Mouse (Mus musculus) heart, embryonic 13.5 days (tissue): Measurements from ENCODE around the gene Mmp8. TPM values are rescaled to one million over a fixed set of nuclear protein-coding genes. Genes with fewer than 3 reads are reported as not detected.

Source experiments
- ATAC-seq: fragments of 200-750 bp; cut with Nextera tagmentation; 2 replicates; pipeline ENCODE4 v1.8.0; 2017; ENCODE audit warnings: moderate TSS enrichment; ENCODE audit not compliant: insufficient number of reproducible peaks, low FRiP score, low TSS enrichment; ENCODE audit errors: extremely low read depth
- H3K27ac ChIP-seq: fragments of 300-500 bp; sonication (generic); replicated peaks from 2 replicates; pipeline ENCODE4 v1.5.1; 2015; ENCODE audit warnings: moderate library complexity, mild to moderate bottlenecking, inconsistent platforms
- H3K27me3 ChIP-seq: fragments of 300-500 bp; sonication (generic); replicated peaks from 2 replicates; pipeline ENCODE4 v1.6.1; 2015; ENCODE audit warnings: mild to moderate bottlenecking, inconsistent platforms
- H3K36me3 ChIP-seq: fragments of 300-500 bp; sonication (generic); 2 replicates; pipeline ENCODE4 v1.6.1; 2015; ENCODE audit warnings: mild to moderate bottlenecking, inconsistent platforms
- H3K4me1 ChIP-seq: fragments of 300-500 bp; sonication (generic); 2 replicates; pipeline ENCODE4 v1.6.1; 2015; ENCODE audit warnings: inconsistent platforms
- H3K4me2 ChIP-seq: fragments of 300-500 bp; sonication (generic); 2 replicates; pipeline ENCODE4 v1.6.1; 2015; ENCODE audit warnings: inconsistent platforms, mild to moderate bottlenecking, moderate library complexity
- H3K4me3 ChIP-seq: fragments of 300-500 bp; sonication (generic); 2 replicates; pipeline ENCODE4 v1.5.1; 2015; ENCODE audit warnings: moderate library complexity, mild to moderate bottlenecking, inconsistent platforms
- H3K9ac ChIP-seq: fragments of 300-500 bp; sonication (generic); 2 replicates; pipeline ENCODE4 v1.6.1; 2015; ENCODE audit warnings: inconsistent platforms, mild to moderate bottlenecking, moderate library complexity
- H3K9me3 ChIP-seq: fragments of 300-500 bp; sonication (generic); 2 replicates; pipeline ENCODE4 v1.6.1; 2016; ENCODE audit warnings: inconsistent platforms
- WGBS: fragments of 180-500 bp; shearing (Covaris S2); methylation state at CpG from one replicate; pipeline ENCODE4 v1.1.7; 2015; ENCODE audit warnings: mixed read lengths; 5-methylcytosine and 5-hydroxymethylcytosine counted together
- polyA plus RNA-seq: library from polyadenylated mRNA; unstranded; fragments of >200 nt; fragmentation: Nextera tagmentation; extraction: Ambion mirVana; gene quantifications from 2 replicates; pipeline ENCODE4 v1.2.1, GENCODE M21; 2015

Gene Mmp8
- polyA plus RNA-seq, 1 experiment from 2014 or later, result 0.13 TPM

GRCm38 (mm10) chr9:7560026-7560425 is 1.8 kb downstream of the Mmp8 start:
- H3K9me3 ChIP-seq, result no peaks in the 10 kb centered on the region
- 77% methylated on average over 4 of the region's 4 CpGs for WGBS

GRCm38 (mm10) chr9:7567376-7567775 is 9.1 kb downstream of the Mmp8 start:
- ATAC-seq, result no peak
- Histone ChIP-seq H3K9ac (no peak overlapping the region), H3K4me1 (no peaks in the 10 kb centered on the region), H3K27me3 (no peaks in the 10 kb centered on the region), H3K36me3 (no peaks in the 10 kb centered on the region), H3K27ac (no peak overlapping the region), H3K4me2 (no peak overlapping the region), H3K9me3 (no peaks in the 10 kb centered on the region), H3K4me3 (no peak overlapping the region)
- 52% methylated on average over 7 of the region's 7 CpGs for WGBS

More at GRCm38 (mm10) chr9:7560026-7560425, 1.8 kb downstream of the Mmp8 start:
- no peak for ATAC-seq
- Histone ChIP-seq H3K27ac (no peak overlapping the region), H3K4me3 (no peak overlapping the region), H3K4me2 (no peak overlapping the region), H3K36me3 (no peaks in the 10 kb centered on the region), H3K27me3 (no peaks in the 10 kb centered on the region), H3K9ac (no peak overlapping the region), H3K4me1 (no peaks in the 10 kb centered on the region)

DNA sequence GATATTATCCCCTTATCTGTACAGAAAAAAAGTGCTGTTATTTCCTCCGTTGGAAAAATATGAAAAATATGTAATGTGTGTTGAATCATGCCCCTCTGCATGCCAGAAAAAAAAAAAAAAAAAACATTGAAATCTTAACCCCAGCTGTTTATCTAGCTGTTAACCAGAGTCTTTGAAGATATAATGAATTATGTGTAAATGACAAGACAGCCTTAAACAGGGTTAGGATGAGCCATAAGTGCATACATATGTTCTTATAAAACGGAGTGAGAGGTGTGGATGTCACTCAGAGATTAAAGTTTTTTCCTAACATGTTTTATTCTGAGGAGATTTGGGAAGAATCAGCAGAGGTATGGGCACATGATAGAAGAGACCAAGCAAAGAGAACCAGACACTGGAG is 9.7 kb downstream of the Mmp8 start:
- Histone ChIP-seq H3K36me3 (no peaks in the 10 kb centered on the region), H3K27me3 (no peaks in the 10 kb centered on the region), H3K9me3 (no peaks in the 10 kb centered on the region), H3K4me3 (no peak overlapping the region), H3K27ac (no peak overlapping the region), H3K9ac (no peak overlapping the region), H3K4me2 (no peak overlapping the region), H3K4me1 (no peaks in the 10 kb centered on the region)
- no peak for ATAC-seq
- WGBS, result 52% methylated on average over 2 of the region's 2 CpGs

GRCm38 (mm10) chr9:7570485-7570884 is 12.2 kb downstream of the Mmp8 start:
- WGBS, result 81% methylated on average over 1 of the region's 1 CpGs
- H3K9ac ChIP-seq, result no peak overlapping the region

DNA sequence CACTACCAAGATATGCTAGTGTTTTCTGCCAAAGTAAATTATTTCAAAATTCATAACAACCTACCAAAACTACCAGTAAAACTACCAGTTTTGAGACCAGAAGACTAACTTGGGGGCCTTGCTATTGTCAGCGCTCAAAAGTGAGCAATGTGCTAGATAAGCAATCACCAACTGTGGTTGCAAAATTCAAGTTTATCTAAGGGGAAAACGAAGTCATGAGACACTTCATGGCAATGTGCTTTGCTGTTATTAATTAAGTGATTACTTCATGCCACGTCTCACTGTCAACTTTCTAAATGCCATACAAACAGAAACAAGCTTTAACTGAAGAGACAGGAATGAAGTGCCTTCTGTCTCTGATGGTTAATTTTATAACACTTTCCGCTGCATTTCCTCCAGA is 12.9 kb downstream of the Mmp8 start, which contains the start of gene Mmp27:
Gene Mmp27, plus strand, starts transcription at position 235 of the 400 bp plus-strand sequence.
- no peak for ATAC-seq
- Histone ChIP-seq H3K9ac (no peak within 1 kb of the TSS), H3K4me1 (no peaks in the 10 kb centered on the region), H3K27ac (no peak within 1 kb of the TSS), H3K27me3 (no peaks in the 10 kb centered on the region), H3K9me3 (no peaks in the 10 kb centered on the region), H3K36me3 (no peaks in the 10 kb centered on the region), H3K4me3 (no peak within 1 kb of the TSS), H3K4me2 (no peak within 1 kb of the TSS)
- 47% methylated on average over 4 of the region's 4 CpGs for WGBS

More at GRCm38 (mm10) chr9:7570485-7570884, 12.2 kb downstream of the Mmp8 start:
- no peak overlapping the region for H3K4me2 ChIP-seq
- H3K9me3 ChIP-seq, result no peaks in the 10 kb centered on the region
- H3K4me1 ChIP-seq, result no peaks in the 10 kb centered on the region
- H3K27me3 ChIP-seq, result no peaks in the 10 kb centered on the region
- ATAC-seq, result no peak
- no peaks in the 10 kb centered on the region for H3K36me3 ChIP-seq
- no peak overlapping the region for H3K4me3 ChIP-seq
- H3K27ac ChIP-seq, result no peak overlapping the region

DNA sequence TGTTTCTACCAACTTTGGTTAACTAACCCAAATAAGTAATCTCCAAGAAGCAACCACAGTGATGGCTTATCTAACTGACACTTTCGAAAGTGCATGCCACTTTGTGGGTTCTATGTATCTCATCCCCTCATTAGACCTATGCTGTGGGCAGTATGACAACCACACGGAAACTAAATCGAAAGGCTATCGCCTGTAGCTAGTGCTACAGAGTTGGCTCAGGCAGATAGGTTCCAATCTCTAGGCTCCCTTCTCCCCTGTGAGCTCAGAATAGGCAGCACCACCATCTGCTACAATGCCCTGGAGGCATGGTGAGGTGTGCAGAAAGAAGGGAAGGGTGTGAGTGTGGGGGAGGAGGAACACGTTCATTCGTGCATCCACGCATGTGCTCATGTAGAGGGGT is 13.9 kb downstream of the Mmp8 start:
- no peak for ATAC-seq
- no peak overlapping the region for H3K4me2 ChIP-seq
- no peaks in the 10 kb centered on the region for H3K4me1 ChIP-seq
- no peak overlapping the region for H3K27ac ChIP-seq
- 78% methylated on average over 7 of the region's 7 CpGs for WGBS
- no peak overlapping the region for H3K4me3 ChIP-seq
- no peaks in the 10 kb centered on the region for H3K36me3 ChIP-seq
- no peaks in the 10 kb centered on the region for H3K27me3 ChIP-seq
- no peak overlapping the region for H3K9ac ChIP-seq
- no peaks in the 10 kb centered on the region for H3K9me3 ChIP-seq

DNA sequence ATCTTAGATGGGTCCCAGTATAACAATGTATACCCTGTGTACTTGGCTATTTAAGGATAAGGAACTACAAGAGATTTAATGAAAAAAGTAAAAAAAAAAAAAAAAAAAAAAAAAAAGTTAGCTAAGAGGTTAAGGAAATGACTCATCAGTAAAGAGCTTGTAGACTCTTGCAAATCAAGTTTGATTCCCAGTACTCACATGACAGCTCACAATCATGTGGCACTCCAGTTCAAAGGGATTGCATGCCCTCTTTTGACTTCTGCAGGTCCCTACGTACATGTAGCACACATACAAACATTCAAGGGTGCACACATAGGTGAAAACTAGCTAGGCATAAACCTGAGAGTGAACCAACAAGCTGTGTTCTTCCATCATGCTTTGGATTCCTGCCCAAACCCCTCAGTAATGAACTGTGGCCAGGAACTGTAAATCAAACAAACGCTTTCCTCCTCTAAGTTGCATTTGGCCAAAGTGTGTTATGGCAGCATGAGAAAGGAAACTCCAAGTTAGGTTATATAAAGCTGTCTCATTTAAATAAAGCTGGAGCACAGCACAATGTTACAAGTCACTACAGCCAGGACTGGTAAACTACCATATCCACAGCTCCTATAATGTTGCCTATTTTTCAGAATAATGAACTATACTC is 14.5 kb downstream of the Mmp8 start:
- Histone ChIP-seq H3K4me1 (no peaks in the 10 kb centered on the region), H3K27me3 (no peaks in the 10 kb centered on the region), H3K36me3 (no peaks in the 10 kb centered on the region), H3K4me2 (no peak overlapping the region), H3K27ac (no peak overlapping the region), H3K4me3 (no peak overlapping the region), H3K9me3 (no peaks in the 10 kb centered on the region), H3K9ac (no peak overlapping the region)
- WGBS, result 69% methylated on average over 2 of the region's 2 CpGs
- no peak for ATAC-seq

- Histone ChIP-seq H3K4me3 (no peak overlapping the region), H3K27ac (no peak overlapping the region)
- WGBS, result 61% methylated on average over 3 of the region's 3 CpGs
These were observed 17.3 kb downstream of the Mmp8 start for GRCm38 (mm10) chr9:7575526-7575925.

DNA sequence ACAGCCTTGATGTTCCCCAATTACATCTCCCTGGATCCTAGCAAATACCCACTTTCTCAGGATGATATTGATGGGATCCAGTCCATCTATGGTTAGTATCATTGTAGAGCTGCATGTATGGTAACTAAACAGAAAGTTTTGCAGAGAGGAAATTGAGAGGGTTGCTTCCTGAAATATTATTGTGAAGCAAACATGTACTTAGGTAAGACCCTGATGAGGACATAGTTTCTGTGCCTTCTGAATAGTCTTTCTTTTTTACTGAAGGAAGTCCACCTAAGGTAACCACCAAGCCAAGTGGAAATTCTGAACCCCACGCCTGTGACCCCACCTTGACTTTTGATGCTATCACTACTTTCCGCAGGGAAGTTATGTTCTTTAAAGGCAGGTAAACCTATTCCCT is 19.1 kb downstream of the Mmp8 start:
- no peaks in the 10 kb centered on the region for H3K9me3 ChIP-seq
- no peak overlapping the region for H3K27ac ChIP-seq
- H3K36me3 ChIP-seq, result no peaks in the 10 kb centered on the region
- H3K27me3 ChIP-seq, result no peaks in the 10 kb centered on the region
- H3K4me1 ChIP-seq, result no peaks in the 10 kb centered on the region
- no peak overlapping the region for H3K4me2 ChIP-seq
- H3K9ac ChIP-seq, result no peak overlapping the region
- 71% methylated on average over 2 of the region's 2 CpGs for WGBS
- no peak overlapping the region for H3K4me3 ChIP-seq
- ATAC-seq, result no peak

More at GRCm38 (mm10) chr9:7575526-7575925, 17.3 kb downstream of the Mmp8 start:
- Histone ChIP-seq H3K36me3 (no peaks in the 10 kb centered on the region), H3K9ac (no peak overlapping the region), H3K4me1 (no peaks in the 10 kb centered on the region), H3K4me2 (no peak overlapping the region), H3K9me3 (no peaks in the 10 kb centered on the region), H3K27me3 (no peaks in the 10 kb centered on the region)
- ATAC-seq, result no peak

DNA sequence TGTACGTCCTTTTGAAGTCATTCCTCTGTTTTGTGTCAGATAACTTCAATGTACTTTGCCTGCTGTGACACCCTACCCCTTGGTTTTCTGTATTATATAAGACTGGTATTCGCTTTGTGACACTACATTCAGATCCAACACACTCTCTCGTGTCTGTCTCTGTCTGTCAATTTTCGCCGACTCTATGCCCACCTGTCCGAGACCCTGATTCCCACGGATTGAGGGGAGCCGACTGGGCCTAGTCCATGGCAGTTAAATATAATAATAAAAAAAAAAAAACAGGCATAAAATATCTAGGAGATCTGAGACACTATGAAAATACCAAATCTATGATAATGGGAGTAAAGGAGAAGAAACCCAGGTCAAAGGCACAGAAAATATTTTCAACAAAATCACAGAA is 31.8 kb downstream of the Mmp8 start:
- Histone ChIP-seq H3K4me1 (no peaks in the 10 kb centered on the region), H3K36me3 (no peaks in the 10 kb centered on the region), H3K9ac (no peak overlapping the region), H3K27ac (no peak overlapping the region), H3K9me3 (no peaks in the 10 kb centered on the region), H3K4me3 (no peak overlapping the region), H3K4me2 (no peak overlapping the region), H3K27me3 (no peaks in the 10 kb centered on the region)
- 56% methylated on average over 8 of the region's 8 CpGs for WGBS
- ATAC-seq, result no peak

DNA sequence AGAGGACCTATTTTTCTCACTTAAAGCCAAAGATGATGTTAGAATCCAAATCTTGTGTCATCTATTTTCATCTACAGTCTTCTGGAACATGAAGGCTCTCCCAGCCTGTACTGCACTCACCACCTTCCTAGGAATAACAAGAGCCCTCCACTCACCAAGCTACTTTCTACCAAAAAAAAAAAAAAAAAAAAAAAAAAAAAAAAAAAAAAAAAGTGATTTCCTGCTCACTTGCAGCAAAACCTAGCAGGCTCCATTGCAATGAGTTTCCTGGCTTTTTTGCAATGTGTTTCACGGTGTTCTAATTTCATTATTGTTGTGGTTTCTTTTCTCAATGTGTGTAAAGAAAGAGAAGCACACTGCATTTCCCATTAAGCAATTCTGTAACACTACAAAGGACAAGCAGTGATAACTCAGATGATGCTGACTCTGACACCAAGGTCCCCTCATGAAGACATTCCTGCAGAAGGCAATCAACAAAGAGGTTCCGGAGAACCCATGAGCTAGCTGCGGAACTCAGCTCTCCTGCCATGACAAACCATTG is 35.1 kb downstream of the Mmp8 start:
- WGBS, result 84% methylated on average over 3 of the region's 3 CpGs
- ATAC-seq, result no peak
- no peak overlapping the region for H3K9ac ChIP-seq

More for the DNA sequence above, 35.1 kb downstream of the Mmp8 start:
- H3K27me3 ChIP-seq, result no peaks in the 10 kb centered on the region
- H3K27ac ChIP-seq, result no peak overlapping the region
- H3K4me3 ChIP-seq, result no peak overlapping the region
- no peaks in the 10 kb centered on the region for H3K36me3 ChIP-seq
- no peak overlapping the region for H3K4me2 ChIP-seq
- H3K4me1 ChIP-seq, result no peaks in the 10 kb centered on the region
- no peaks in the 10 kb centered on the region for H3K9me3 ChIP-seq
